Mouse (Mus musculus) forelimb bud, embryonic 11.5 days (tissue): ENCODE measurements around the gene Olfr1047.
"Not testable (repeated sequence)": the region's sequence is repeated elsewhere in the genome, so short reads cannot be mapped to it uniquely, and the experiment has no call there.

Experiments
- DNase-seq: peaks from one replicate; pipeline ENCODE4 v3.0.0-alpha.2; 2012; ENCODE audit warnings: low read depth, low spot score

The Olfr1047 gene

GRCm38 (mm10) chr2:86231301-86231700 is at the start of gene Olfr1047:
Olfr1047 (minus strand) TSS chr2:86231401.
- no peak for DNase-seq

- DNase-seq: not testable (repeated sequence)
Observed at GRCm38 (mm10) chr2:86278988-86279387, 47.8 kb upstream of the Olfr1047 start, which contains the start of gene Olfr1051. Olfr1051 (minus strand) TSS chr2:86279088.

- not testable (repeated sequence) for DNase-seq
Observed at GRCm38 (mm10) chr2:86258228-86258627, 27.0 kb upstream of the Olfr1047 start, which contains the start of gene Olfr1049. Olfr1049 (minus strand) TSS chr2:86258328.

GRCm38 (mm10) chr2:86240189-86240588 is 9.0 kb upstream of the Olfr1047 start, which contains the start of gene Olfr1048:
Olfr1048 (minus strand) TSS chr2:86240289.
- no peak for DNase-seq

GRCm38 (mm10) chr2:86219214-86219613 is 12.0 kb downstream of the Olfr1047 start, which contains the start of gene Olfr1046:
Olfr1046 (minus strand) TSS chr2:86219314.
- no peak for DNase-seq

- DNase-seq: no peak
Observed at GRCm38 (mm10) chr2:86202909-86203308, 28.3 kb downstream of the Olfr1047 start, which contains the start of gene Olfr1045. Olfr1045 (minus strand) TSS chr2:86203009.

GRCm38 (mm10) chr2:86195863-86196262 is 35.3 kb downstream of the Olfr1047 start:
- no peak for DNase-seq

GRCm38 (mm10) chr2:86185583-86185982 is 45.6 kb downstream of the Olfr1047 start, which contains the start of gene Olfr52:
Olfr52 (minus strand) TSS chr2:86185683.
- DNase-seq: no peak

GRCm38 (mm10) chr2:86179950-86180349 is 51.3 kb downstream of the Olfr1047 start:
- DNase-seq: no peak

- no peak for DNase-seq
Observed at GRCm38 (mm10) chr2:86177720-86178119, 53.5 kb downstream of the Olfr1047 start, which contains the start of gene Olfr1044. Olfr1044 (minus strand) TSS chr2:86177820.
